Comparison of ENCODE assay signal across 8 mouse cellular contexts in genomic region chr12:112450883-112451282, GRCm38 (mm10). TPM values are rescaled to one million over a fixed set of nuclear protein-coding genes. Genes with fewer than 3 reads are reported as not detected.
A peak's percentile ranks its signal among the peaks of the same experiment; 100 is the strongest.
DNase-seq lines count a peak whose midpoint lies in the region; ATAC-seq and TF ChIP-seq lines count a peak whose summit lies in the region.

No protein-coding gene starts in this region.

- H3K4me1 ChIP-seq in heart, embryonic 12.5 days (replicated peaks): no peaks in the 10 kb centered on the region
- peaks cover 17% of the 10 kb centered on the region for H3K4me1 ChIP-seq in forebrain, embryonic 12.5 days
- 0 out of 2 replicates have a peak, but pooled peaks cover 2% of the 10 kb centered on the region for H3K4me1 ChIP-seq in limb, embryonic 14.5 days (ENCODE audit: control insufficient read depth, insufficient read depth, low read length)

- no peak overlapping the region for H3K9ac ChIP-seq in heart, embryonic 12.5 days
- no peak overlapping the region for H3K9ac ChIP-seq in forebrain, embryonic 12.5 days
- no peak overlapping the region for H3K9ac ChIP-seq in limb, embryonic 14.5 days (ENCODE audit: low read depth, low read length, severe bottlenecking)

- no peak overlapping the region for H3K27ac ChIP-seq in heart, embryonic 12.5 days (ENCODE audit: poor library complexity, severe bottlenecking)
- no peak overlapping the region for H3K27ac ChIP-seq in forebrain, embryonic 12.5 days
- no peak overlapping the region for H3K27ac ChIP-seq in limb, embryonic 14.5 days (replicated peaks; ENCODE audit: low read depth, low read length)

- TF ChIP-seq POLR2A in limb, embryonic 14.5 days (IDR thresholded peaks at IDR 0.05; ENCODE audit: borderline replicate concordance, extremely low read depth, insufficient read depth, insufficient read length): no peak

- 26% methylated on average over 6 of the region's 6 CpGs for WGBS in heart, embryonic 12.5 days
- 34% methylated on average over 6 of the region's 6 CpGs for WGBS in forebrain, embryonic 12.5 days
- 32% methylated on average over 6 of the region's 6 CpGs for WGBS in limb, embryonic 14.5 days

- no peak for ATAC-seq in heart, embryonic 12.5 days (ENCODE audit: insufficient number of reproducible peaks, low FRiP score)
- peak; percentile 25; the same call in 1 of the 2 replicates for ATAC-seq in forebrain, embryonic 12.5 days (ENCODE audit: low FRiP score)
- no peak for ATAC-seq in limb, embryonic 14.5 days (ENCODE audit: low FRiP score, low read depth)

- H3K4me2 ChIP-seq in heart, embryonic 12.5 days: no peak overlapping the region
- H3K4me2 ChIP-seq in forebrain, embryonic 12.5 days: no peak overlapping the region
- H3K4me2 ChIP-seq in limb, embryonic 14.5 days (replicated peaks; ENCODE audit: low read depth, low read length, severe bottlenecking): no peak overlapping the region

- no peaks in the 10 kb centered on the region for H3K27me3 ChIP-seq in heart, embryonic 12.5 days (replicated peaks)
- no peaks in the 10 kb centered on the region for H3K27me3 ChIP-seq in forebrain, embryonic 12.5 days
- H3K27me3 ChIP-seq in limb, embryonic 14.5 days (ENCODE audit: control insufficient read depth, insufficient read depth, low read length): no peaks in the 10 kb centered on the region

- no peaks in the 10 kb centered on the region for H3K36me3 ChIP-seq in heart, embryonic 12.5 days
- H3K36me3 ChIP-seq in forebrain, embryonic 12.5 days (replicated peaks): no peaks in the 10 kb centered on the region
- no peaks in the 10 kb centered on the region for H3K36me3 ChIP-seq in limb, embryonic 14.5 days (ENCODE audit: control insufficient read depth, insufficient read depth, low read length)

- H3K9me3 ChIP-seq in heart, embryonic 12.5 days (replicated peaks): peaks cover 16% of the 10 kb centered on the region
- H3K9me3 ChIP-seq in forebrain, embryonic 12.5 days: peaks cover 10% of the 10 kb centered on the region; the same call in 1 of the 2 replicates
- peaks cover 6% of the 10 kb centered on the region for H3K9me3 ChIP-seq in limb, embryonic 14.5 days (ENCODE audit: control insufficient read depth, low read length)

- no peak overlapping the region for H3K4me3 ChIP-seq in heart, embryonic 12.5 days
- H3K4me3 ChIP-seq in forebrain, embryonic 12.5 days (replicated peaks): no peak overlapping the region
- H3K4me3 ChIP-seq in limb, embryonic 14.5 days (replicated peaks; ENCODE audit: low read length): no peak overlapping the region

- DNase-seq in heart, adult 18-20 months: peak; percentile 24 to 50
- DNase-seq in urinary bladder, postnatal 14 days (ENCODE audit: low spot score): peak; percentile 40
- no peak for DNase-seq in urinary bladder, postnatal 4 days (ENCODE audit: low spot score in 2 of 2)
- DNase-seq in limb, embryonic 14.5 days (ENCODE audit: low spot score): peak; percentile 67
- peak; percentile 61 for DNase-seq in retina, postnatal 7 days (ENCODE audit: low read depth, low spot score)
- no peak for DNase-seq in Muller cell, postnatal 12 days (ENCODE audit: inconsistent ontology term)

RNA-seq across cellular contexts. Expression of gene A530016L24Rik, which starts 38.4 kb away (rescaled TPM):
- total RNA-seq in heart, adult 18-20 months (2021): 10 to 100 TPM; 35.2 to 39.5 TPM
- 6.7 and 7.4 TPM in 2 replicates for polyA plus RNA-seq in heart, embryonic 12.5 days (2016; fragmentation: Nextera tagmentation; extraction: Ambion mirVana)
- polyA plus RNA-seq in forebrain, embryonic 12.5 days (2016; fragmentation: Nextera tagmentation; extraction: Ambion mirVana): not detected in 2 replicates
- 0.87 and 1.3 TPM in 2 replicates for polyA plus RNA-seq in limb, embryonic 14.5 days (2012; rRNA removed)
- 0.47 and 0.54 TPM in 2 replicates for polyA plus RNA-seq in limb, embryonic 14.5 days (2014; fragmentation: Nextera tagmentation; extraction: Ambion mirVana)

Comparison
In these comparisons a context has a peak if more than half of its experiments do, and no peak if none do; other contexts are left out.
1. DNase-seq: peak in heart, adult 18-20 months (2 of 2), urinary bladder, postnatal 14 days (single experiment), limb, embryonic 14.5 days (single experiment) and retina, postnatal 7 days (single experiment); none in urinary bladder, postnatal 4 days (0 of 2) and Muller cell, postnatal 12 days (single experiment).